Mouse (Mus musculus): ENCODE results near the gene Ubash3a. TPM values are rescaled to one million over a fixed set of nuclear protein-coding genes. Genes with fewer than 3 reads are reported as not detected.

Gene Ubash3a
- polyA plus RNA-seq (2015; fragmentation: Nextera tagmentation; extraction: Ambion mirVana): 0.36 and 2.0 TPM in 2 replicates

DNA sequence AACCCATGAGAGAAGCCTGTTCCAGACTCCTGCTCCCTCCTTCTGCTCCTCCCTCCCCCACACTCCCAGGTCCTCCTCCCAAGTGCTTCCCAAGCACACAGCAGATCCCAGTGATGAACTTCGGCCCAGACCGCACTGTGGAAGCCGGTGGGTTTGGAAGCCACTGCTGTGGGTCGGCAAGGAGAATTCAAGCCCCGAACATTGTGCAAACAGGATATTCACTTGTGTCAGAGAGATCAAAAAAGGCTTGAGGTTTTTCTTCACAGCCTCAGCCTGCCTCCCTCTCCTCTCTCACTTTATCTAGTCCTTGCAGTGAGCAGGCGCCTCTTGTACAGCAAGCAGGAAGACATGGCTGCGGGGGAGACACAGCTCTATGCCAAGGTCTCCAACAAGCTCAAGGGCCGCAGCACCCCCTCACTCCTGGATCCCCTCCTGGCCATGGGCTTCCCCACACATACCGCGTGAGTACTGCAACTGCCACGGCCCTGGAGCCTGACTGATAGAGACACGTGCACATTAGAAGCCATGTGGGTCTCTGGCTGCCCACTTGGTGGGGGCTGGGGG, at the start of gene Ubash3a:
Gene Ubash3a, plus strand, starts transcription at position 103 of the 564 bp plus-strand sequence.
- Histone ChIP-seq H3K27me3 (no peaks in the 10 kb centered on the region), H3K4me1 (no peaks in the 10 kb centered on the region), H3K4me2 (no peak within 1 kb of the TSS), H3K36me3 (no peaks in the 10 kb centered on the region), H3K9ac (no peak within 1 kb of the TSS), H3K9me3 (no peaks in the 10 kb centered on the region), H3K27ac (no peak within 1 kb of the TSS), H3K4me3 (no peak within 1 kb of the TSS)
- WGBS: 50% methylated on average over 12 of the region's 12 CpGs
- no peak for ATAC-seq (ENCODE audit: borderline replicate concordance, extremely low read depth, low FRiP score, low TSS enrichment)

GRCm38 (mm10) chr17:31157921-31158320, 49.8 kb upstream of the Ubash3a start:
- 72% methylated on average over 6 of the region's 6 CpGs for WGBS
- H3K4me3 ChIP-seq: no peak overlapping the region
- ATAC-seq (ENCODE audit: borderline replicate concordance, extremely low read depth, low FRiP score, low TSS enrichment): no peak

GRCm38 (mm10) chr17:31160291-31160690, 47.4 kb upstream of the Ubash3a start:
- Histone ChIP-seq H3K4me1 (no peaks in the 10 kb centered on the region), H3K9me3 (no peaks in the 10 kb centered on the region), H3K9ac (no peak overlapping the region), H3K27me3 (no peaks in the 10 kb centered on the region), H3K27ac (no peak overlapping the region), H3K4me2 (no peak overlapping the region), H3K36me3 (no peaks in the 10 kb centered on the region), H3K4me3 (no peak overlapping the region)
- ATAC-seq (ENCODE audit: borderline replicate concordance, extremely low read depth, low FRiP score, low TSS enrichment): no peak
- WGBS: 92% methylated on average over 4 of the region's 4 CpGs

More at GRCm38 (mm10) chr17:31157921-31158320, 49.8 kb upstream of the Ubash3a start:
- no peak overlapping the region for H3K9ac ChIP-seq
- no peaks in the 10 kb centered on the region for H3K27me3 ChIP-seq
- no peak overlapping the region for H3K27ac ChIP-seq
- no peaks in the 10 kb centered on the region for H3K9me3 ChIP-seq
- H3K4me2 ChIP-seq: no peak overlapping the region
- H3K4me1 ChIP-seq: no peaks in the 10 kb centered on the region; the same call in 1 of the 2 replicates
- H3K36me3 ChIP-seq: no peaks in the 10 kb centered on the region

DNA sequence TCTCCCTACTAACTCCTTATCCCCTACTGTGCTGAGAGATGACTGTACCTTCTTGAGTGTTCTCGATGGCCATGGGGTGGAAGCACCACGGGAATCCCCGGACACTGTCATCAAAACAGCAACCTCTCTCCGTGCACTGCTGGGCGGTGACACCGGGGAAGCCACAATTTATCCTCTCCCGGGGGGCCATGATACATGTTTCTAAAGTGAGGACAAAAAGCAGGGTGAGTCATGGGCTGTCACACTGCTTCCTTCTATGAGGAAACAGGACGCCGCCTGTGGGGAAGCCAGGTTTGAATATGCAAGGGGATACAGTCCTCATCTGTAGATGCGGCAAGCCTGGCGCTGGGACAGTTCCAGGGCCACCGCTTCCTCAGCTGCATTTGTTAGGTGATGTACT, 45.1 kb upstream of the Ubash3a start:
- Histone ChIP-seq H3K4me3 (no peak overlapping the region), H3K9ac (no peak overlapping the region), H3K4me2 (no peak overlapping the region), H3K36me3 (no peaks in the 10 kb centered on the region), H3K9me3 (no peaks in the 10 kb centered on the region), H3K27ac (no peak overlapping the region), H3K27me3 (no peaks in the 10 kb centered on the region), H3K4me1 (no peaks in the 10 kb centered on the region)
- ATAC-seq (ENCODE audit: borderline replicate concordance, extremely low read depth, low FRiP score, low TSS enrichment): no peak
- WGBS: 71% methylated on average over 12 of the region's 12 CpGs

- Histone ChIP-seq H3K27me3 (no peaks in the 10 kb centered on the region), H3K4me3 (no peak overlapping the region), H3K27ac (no peak overlapping the region), H3K4me1 (no peaks in the 10 kb centered on the region; the same call in 1 of the 2 replicates), H3K4me2 (no peak overlapping the region), H3K9ac (no peak overlapping the region), H3K36me3 (no peaks in the 10 kb centered on the region), H3K9me3 (no peaks in the 10 kb centered on the region)
- ATAC-seq (ENCODE audit: borderline replicate concordance, extremely low read depth, low FRiP score, low TSS enrichment): no peak
- WGBS: 70% methylated on average over 2 of the region's 2 CpGs
Observed at GRCm38 (mm10) chr17:31163821-31164220, 43.9 kb upstream of the Ubash3a start.

DNA sequence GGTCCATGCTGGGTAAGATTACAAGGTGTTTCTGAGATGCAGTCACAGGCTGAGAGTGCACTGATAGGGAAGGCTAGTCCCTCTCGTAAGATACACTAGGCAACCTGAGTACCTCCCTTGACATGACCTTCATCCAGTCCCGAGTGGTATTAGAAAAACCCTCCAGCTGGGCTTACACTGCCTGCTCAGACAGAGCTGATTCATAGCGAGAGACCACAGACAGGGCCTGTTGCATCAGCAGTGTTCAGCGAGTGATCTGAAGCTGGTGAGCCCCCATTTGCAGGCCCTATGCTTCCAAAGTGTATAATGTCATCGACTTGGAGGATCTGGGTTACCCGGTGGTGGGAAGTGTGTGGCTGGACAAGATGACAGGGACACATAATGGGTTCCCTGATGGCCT, 42.5 kb upstream of the Ubash3a start, which contains the start of gene Tff1:
Gene Tff1, minus strand, starts transcription at position 151 of the 400 bp plus-strand sequence.
- Histone ChIP-seq H3K27ac (no peak within 1 kb of the TSS), H3K27me3 (no peaks in the 10 kb centered on the region), H3K4me2 (no peak within 1 kb of the TSS), H3K9me3 (no peaks in the 10 kb centered on the region), H3K4me1 (no peaks in the 10 kb centered on the region; the same call in 1 of the 2 replicates), H3K4me3 (no peak within 1 kb of the TSS), H3K9ac (no peak within 1 kb of the TSS), H3K36me3 (no peaks in the 10 kb centered on the region)
- 60% methylated on average over 6 of the region's 6 CpGs for WGBS
- no peak for ATAC-seq (ENCODE audit: borderline replicate concordance, extremely low read depth, low FRiP score, low TSS enrichment)

DNA sequence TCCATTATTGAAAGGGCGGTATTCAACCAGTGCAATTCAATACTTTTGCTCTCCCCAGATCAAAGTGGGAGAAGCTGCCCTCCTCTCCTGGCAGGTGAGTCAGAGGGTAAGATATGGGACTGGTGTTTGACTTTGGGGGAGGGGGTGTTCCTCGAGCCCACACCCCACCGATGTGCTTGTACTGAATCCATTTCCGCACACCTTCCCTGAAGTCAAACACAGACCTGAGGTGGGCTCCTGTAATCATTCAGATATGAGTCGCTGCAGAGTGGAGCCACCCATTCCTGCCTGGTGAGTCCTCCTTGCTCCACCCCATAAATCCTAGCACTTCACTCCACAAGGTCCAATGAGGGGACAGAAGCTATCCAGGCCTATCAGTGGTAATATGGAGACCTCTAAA, 37.9 kb upstream of the Ubash3a start:
- Histone ChIP-seq H3K36me3 (no peaks in the 10 kb centered on the region), H3K27me3 (no peaks in the 10 kb centered on the region), H3K9ac (no peak overlapping the region), H3K9me3 (no peaks in the 10 kb centered on the region; the same call in 1 of the 2 replicates), H3K4me2 (no peak overlapping the region), H3K27ac (no peak overlapping the region), H3K4me3 (no peak overlapping the region), H3K4me1 (no peaks in the 10 kb centered on the region; the same call in 1 of the 2 replicates)
- no peak for ATAC-seq (ENCODE audit: borderline replicate concordance, extremely low read depth, low FRiP score, low TSS enrichment)
- WGBS: 58% methylated on average over 5 of the region's 5 CpGs

- Histone ChIP-seq H3K27ac (no peak overlapping the region), H3K27me3 (no peaks in the 10 kb centered on the region), H3K4me3 (no peak overlapping the region), H3K9ac (no peak overlapping the region), H3K9me3 (no peaks in the 10 kb centered on the region; the same call in 1 of the 2 replicates), H3K4me2 (no peak overlapping the region), H3K4me1 (no peaks in the 10 kb centered on the region), H3K36me3 (no peaks in the 10 kb centered on the region)
- WGBS: 89% methylated on average over 4 of the region's 4 CpGs
- ATAC-seq (ENCODE audit: borderline replicate concordance, extremely low read depth, low FRiP score, low TSS enrichment): no peak
Observed at GRCm38 (mm10) chr17:31176321-31176720, 31.4 kb upstream of the Ubash3a start.

DNA sequence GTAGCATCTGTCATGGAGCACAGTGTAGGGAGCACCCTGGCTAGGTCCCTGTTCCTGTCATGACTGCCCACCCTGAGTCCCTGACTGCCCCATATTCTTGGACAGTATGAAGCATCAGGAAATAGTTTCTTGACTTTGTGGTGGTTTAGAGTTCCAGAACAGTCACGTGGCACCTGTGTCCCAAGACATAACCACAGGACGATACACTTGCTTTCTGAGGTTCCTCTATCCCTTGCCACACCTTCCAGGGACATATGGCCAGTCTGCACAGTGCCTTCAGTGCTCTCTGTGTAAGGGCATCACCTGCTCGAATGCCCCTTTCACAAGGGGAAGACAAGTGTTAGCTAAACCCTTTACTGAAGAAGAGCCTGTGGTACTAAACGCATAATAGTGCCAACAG, 26.2 kb upstream of the Ubash3a start:
- Histone ChIP-seq H3K27me3 (no peaks in the 10 kb centered on the region), H3K9ac (no peak overlapping the region), H3K4me2 (no peak overlapping the region), H3K4me1 (peaks cover 12% of the 10 kb centered on the region), H3K9me3 (no peaks in the 10 kb centered on the region), H3K27ac (no peak overlapping the region), H3K36me3 (no peaks in the 10 kb centered on the region), H3K4me3 (no peak overlapping the region)
- no peak for ATAC-seq (ENCODE audit: borderline replicate concordance, extremely low read depth, low FRiP score, low TSS enrichment)
- 72% methylated on average over 4 of the region's 4 CpGs for WGBS

- Histone ChIP-seq H3K27me3 (no peaks in the 10 kb centered on the region), H3K4me3 (no peak overlapping the region), H3K9ac (no peak overlapping the region), H3K27ac (peak overlapping the region; percentile 22; the same call in 1 of the 2 replicates), H3K4me2 (no peak overlapping the region), H3K36me3 (no peaks in the 10 kb centered on the region), H3K4me1 (peaks cover 12% of the 10 kb centered on the region), H3K9me3 (no peaks in the 10 kb centered on the region)
- no peak for ATAC-seq (ENCODE audit: borderline replicate concordance, extremely low read depth, low FRiP score, low TSS enrichment)
- 42% methylated on average over 12 of the region's 12 CpGs for WGBS
Observed at GRCm38 (mm10) chr17:31183180-31183974, 24.3 kb upstream of the Ubash3a start.

DNA sequence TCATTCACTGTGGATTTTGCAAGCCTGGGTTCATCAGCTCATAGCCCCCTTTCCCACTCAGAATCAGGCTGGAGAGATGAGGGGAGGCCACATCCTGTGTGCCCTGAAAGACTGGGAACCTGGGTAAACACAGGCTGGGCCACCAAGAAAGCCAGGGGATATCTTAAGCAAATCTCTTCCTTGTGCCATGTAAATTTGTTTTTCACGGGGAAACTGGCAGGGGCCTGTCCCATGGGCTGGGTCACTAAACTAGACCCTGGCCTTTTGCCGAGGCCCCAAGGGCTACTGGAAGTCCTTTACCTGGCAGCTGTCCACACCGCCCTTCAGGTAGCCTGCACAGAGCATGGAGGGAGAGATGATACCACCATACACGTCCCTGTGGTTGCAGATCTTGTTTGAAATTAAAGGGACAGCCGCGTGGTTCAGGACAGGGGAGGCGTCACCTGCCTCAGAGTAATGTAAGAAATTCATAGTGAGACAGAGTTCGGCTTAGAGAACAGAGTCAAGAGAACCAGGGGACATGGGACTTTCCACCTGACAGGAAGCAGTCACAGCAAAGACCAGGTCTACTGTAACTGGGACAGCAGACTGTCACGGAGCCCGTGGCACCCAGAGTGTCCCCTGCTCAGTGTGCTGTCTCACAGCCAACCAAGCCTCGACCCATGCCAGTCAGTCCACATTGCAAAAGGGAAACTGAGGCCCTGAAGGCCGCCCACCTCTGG, 23.2 kb upstream of the Ubash3a start:
- H3K4me2 ChIP-seq: no peak overlapping the region
- H3K27ac ChIP-seq: peak overlapping the region; percentile 22; the same call in 1 of the 2 replicates
- H3K4me1 ChIP-seq: peaks cover 12% of the 10 kb centered on the region
- 71% methylated on average over 12 of the region's 12 CpGs for WGBS
- H3K4me3 ChIP-seq: no peak overlapping the region
- H3K36me3 ChIP-seq: no peaks in the 10 kb centered on the region
- no peaks in the 10 kb centered on the region for H3K9me3 ChIP-seq
- H3K27me3 ChIP-seq: no peaks in the 10 kb centered on the region
- no peak overlapping the region for H3K9ac ChIP-seq
- ATAC-seq (ENCODE audit: borderline replicate concordance, extremely low read depth, low FRiP score, low TSS enrichment): no peak

DNA sequence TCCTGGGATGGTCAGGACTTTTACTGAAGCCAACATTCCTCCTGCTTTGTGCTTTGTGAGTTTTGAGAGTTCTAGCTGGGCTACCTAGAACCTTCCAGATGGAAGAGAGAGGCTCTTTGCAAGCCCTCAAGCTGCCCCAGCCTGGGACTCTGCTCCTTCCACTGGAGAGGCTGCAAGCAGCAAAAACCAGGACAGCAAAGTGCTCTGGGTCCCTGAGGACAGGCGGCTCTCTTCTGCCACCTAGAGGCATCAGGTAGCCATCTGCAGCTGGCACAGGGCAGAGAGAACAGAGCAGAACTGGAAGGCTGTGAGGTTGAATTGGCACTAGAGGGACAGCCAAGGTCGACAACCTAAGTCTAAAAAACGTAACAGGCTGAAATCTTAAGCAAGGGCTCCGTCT, 20.3 kb upstream of the Ubash3a start:
- Histone ChIP-seq H3K9me3 (no peaks in the 10 kb centered on the region), H3K27me3 (no peaks in the 10 kb centered on the region), H3K4me2 (no peak overlapping the region), H3K9ac (no peak overlapping the region), H3K4me1 (peaks cover 12% of the 10 kb centered on the region), H3K4me3 (no peak overlapping the region), H3K36me3 (no peaks in the 10 kb centered on the region), H3K27ac (no peak overlapping the region)
- 16% methylated on average over 4 of the region's 4 CpGs for WGBS
- ATAC-seq (ENCODE audit: borderline replicate concordance, extremely low read depth, low FRiP score, low TSS enrichment): no peak

All from lung, embryonic 15.5 days (tissue).